Mouse (Mus musculus) large intestine, adult 2 months (tissue): ENCODE measurements around the gene Cbr1. TPM values are rescaled to one million over a fixed set of nuclear protein-coding genes. Genes with fewer than 3 reads are reported as not detected.

Experiments used
- polyA plus RNA-seq: library from polyadenylated mRNA; depleted of rRNA; stranded (reverse); fragments of >200 nt; gene quantifications from 2 replicates; pipeline ENCODE4 v1.2.3, GENCODE M21; 2012; rRNA removed

Gene Cbr1
- polyA plus RNA-seq, 1 experiment, result 82.4 TPM

Other genes starting within 250 kb of the Cbr1 start
- gene Setd4, start 1.8 kb upstream of the Cbr1 start, polyA plus RNA-seq, result 4.4 and 7.1 TPM in 2 replicates
- not detected in 2 replicates for gene Gm5678, start 22.2 kb downstream of the Cbr1 start, polyA plus RNA-seq
- gene Cbr3, start 77.4 kb downstream of the Cbr1 start, polyA plus RNA-seq, result 2.4 and 2.9 TPM in 2 replicates
- gene Dop1b, start 106.1 kb downstream of the Cbr1 start, polyA plus RNA-seq, result 38.7 and 61.3 TPM in 2 replicates
- 6.1 and 8.8 TPM in 2 replicates for gene Morc3, start 226.3 kb downstream of the Cbr1 start, polyA plus RNA-seq